Mouse (Mus musculus): ENCODE results near the gene Zfp870. TPM values are rescaled to one million over a fixed set of nuclear protein-coding genes. Genes with fewer than 3 reads are reported as not detected.
A peak's percentile ranks its signal among the peaks of the same experiment; 100 is the strongest.

Gene Zfp870
- polyA plus RNA-seq, 2 experiments, result 5.1 to 8.8 TPM

DNA sequence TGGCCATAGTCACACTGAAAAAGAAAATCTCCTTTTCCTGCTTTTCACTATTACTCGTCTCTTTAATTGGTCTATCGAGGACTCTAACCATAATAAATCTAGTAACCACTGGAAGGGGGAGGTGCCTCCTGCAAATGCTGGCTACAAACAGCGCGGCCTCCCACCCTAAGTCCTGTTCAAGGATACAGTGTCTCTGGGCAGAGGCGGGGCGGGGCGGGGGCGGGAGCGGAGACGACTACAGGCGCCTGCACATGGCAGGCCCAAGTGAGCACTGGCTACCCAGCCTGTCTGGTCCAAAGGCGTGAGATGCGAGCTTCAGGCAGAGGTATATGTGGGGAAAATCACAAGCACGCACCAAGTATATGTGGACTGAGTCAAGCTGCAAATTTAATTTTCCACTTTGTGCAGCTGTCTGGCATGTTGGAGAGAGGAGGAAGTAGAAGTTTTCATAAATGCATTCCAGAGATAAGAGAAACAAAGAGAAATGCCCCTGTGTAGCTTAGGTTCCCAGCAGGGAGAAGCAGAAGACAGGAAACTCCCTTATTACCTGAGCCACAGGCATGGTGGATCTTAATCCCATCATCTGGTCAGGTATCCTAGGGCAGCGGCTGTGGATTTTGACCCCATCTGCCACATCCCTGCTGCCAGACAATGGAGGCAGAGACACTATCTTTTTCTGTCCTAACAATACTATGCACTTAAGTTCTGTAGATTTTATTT lies 52.2 kb downstream of the Zfp870 start:
- no peak for DNase-seq (ENCODE audit: low spot score)
- Histone ChIP-seq H3K36me3 (ENCODE audit: control insufficient read depth, insufficient read depth, low read length) (no peaks in the 10 kb centered on the region), H3K4me3 (replicated peaks; ENCODE audit: low read length) (no peak overlapping the region), H3K27me3 (ENCODE audit: control insufficient read depth, insufficient read depth, low read length) (no peaks in the 10 kb centered on the region), H3K27ac (replicated peaks; ENCODE audit: low read depth, low read length) (no peak overlapping the region), H3K9me3 (ENCODE audit: control insufficient read depth, low read length) (no peaks in the 10 kb centered on the region), H3K9ac (ENCODE audit: low read depth, low read length, severe bottlenecking) (0 out of 2 replicates have a peak overlapping the region, but pooled peaks have one; percentile 9), H3K4me1 (ENCODE audit: control insufficient read depth, insufficient read depth, low read length) (0 out of 2 replicates have a peak, but pooled peaks cover 4% of the 10 kb centered on the region), H3K4me2 (replicated peaks; ENCODE audit: low read depth, low read length, severe bottlenecking) (0 out of 2 replicates have a peak overlapping the region, but pooled peaks have one; percentile 8)
- WGBS, result 32% methylated on average over 15 of the region's 15 CpGs
- ATAC-seq (ENCODE audit: low FRiP score, low read depth), result peak; percentile 80
- no peak for TF ChIP-seq POLR2A (IDR thresholded peaks at IDR 0.05; ENCODE audit: borderline replicate concordance, extremely low read depth, insufficient read depth, insufficient read length)

DNA sequence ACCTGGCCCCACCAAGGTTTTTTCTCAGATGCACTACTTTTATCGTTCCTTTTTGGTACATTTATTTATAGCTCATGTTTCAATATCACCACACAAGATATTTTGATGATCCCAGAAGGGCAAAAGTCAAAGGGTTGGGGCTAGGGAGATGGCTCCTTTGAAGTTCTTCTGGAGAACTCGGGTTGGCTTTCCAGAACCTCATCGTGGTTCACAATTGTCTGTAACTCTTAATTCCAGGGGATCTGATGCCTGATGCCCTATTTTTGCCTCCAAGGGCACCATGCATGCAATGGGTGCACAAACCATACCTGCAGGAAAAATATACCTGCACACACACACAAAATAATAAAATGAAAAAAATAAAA lies 61.0 kb downstream of the Zfp870 start:
- H3K9me3 ChIP-seq (ENCODE audit: control insufficient read depth, low read length), result no peaks in the 10 kb centered on the region
- peak overlapping the region; percentile 85 for H3K4me3 ChIP-seq (replicated peaks; ENCODE audit: low read length)
- DNase-seq (ENCODE audit: low spot score) (no peak), ATAC-seq (ENCODE audit: low FRiP score, low read depth) (no peak; the same call in 1 of the 2 replicates)
- WGBS, result 24% methylated on average over 3 of the region's 3 CpGs
- no peak for TF ChIP-seq POLR2A (IDR thresholded peaks at IDR 0.05; ENCODE audit: borderline replicate concordance, extremely low read depth, insufficient read depth, insufficient read length)
- peaks cover 13% of the 10 kb centered on the region for H3K36me3 ChIP-seq (ENCODE audit: control insufficient read depth, insufficient read depth, low read length)
- peaks cover 5% of the 10 kb centered on the region; the same call in 1 of the 2 replicates for H3K4me1 ChIP-seq (ENCODE audit: control insufficient read depth, insufficient read depth, low read length)
- no peak overlapping the region; the same call in 1 of the 2 replicates for H3K9ac ChIP-seq (ENCODE audit: low read depth, low read length, severe bottlenecking)
- no peaks in the 10 kb centered on the region for H3K27me3 ChIP-seq (ENCODE audit: control insufficient read depth, insufficient read depth, low read length)
- H3K27ac ChIP-seq (replicated peaks; ENCODE audit: low read depth, low read length), result no peak overlapping the region
- H3K4me2 ChIP-seq (replicated peaks; ENCODE audit: low read depth, low read length, severe bottlenecking), result peak overlapping the region; percentile 79

DNA sequence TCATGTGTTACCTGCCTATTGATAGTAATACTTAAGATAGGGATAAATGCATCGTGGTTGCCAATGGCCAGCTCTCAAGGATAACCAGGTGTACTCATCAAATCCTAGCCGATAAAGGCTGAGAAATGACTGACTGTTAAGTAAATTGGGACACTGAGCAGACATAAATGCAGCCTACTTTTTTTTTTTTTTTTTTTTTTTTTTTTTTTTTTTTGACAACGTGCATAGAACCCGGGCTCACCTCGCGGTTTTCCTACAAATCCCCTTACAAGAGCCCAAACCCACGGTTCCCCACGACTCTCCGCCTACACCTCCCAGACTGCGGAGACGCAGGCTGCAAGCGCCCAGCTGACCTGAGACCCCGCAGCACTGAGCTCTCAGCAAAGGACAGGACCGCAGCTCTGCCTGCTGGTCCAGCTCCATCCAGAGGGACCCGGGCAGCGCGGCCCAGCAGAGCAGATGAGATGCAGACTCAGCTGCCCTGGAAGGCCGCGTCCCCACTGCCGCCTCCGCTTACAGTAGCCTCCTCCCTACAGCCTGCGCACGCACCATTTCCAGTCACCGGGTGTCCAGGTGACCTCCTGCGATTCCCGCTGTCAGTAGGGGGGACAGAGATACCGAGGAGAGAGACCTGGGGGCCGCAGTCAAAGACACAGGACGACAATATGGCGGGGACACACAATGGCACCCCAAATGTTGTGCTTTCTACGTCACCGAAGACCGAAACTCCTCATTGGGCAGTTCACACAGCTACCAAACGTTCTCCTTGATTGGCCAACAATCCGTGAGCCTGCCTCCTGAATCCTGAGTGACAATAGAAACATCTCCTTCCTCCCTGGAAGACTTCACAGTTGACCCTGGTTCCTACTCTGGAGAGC lies 61.7 kb downstream of the Zfp870 start, which contains the start of gene Zfp799:
Gene Zfp799 (minus strand): TSS at position 722 of the 878 bp plus-strand sequence.
- DNase-seq (ENCODE audit: low spot score) (peak; percentile 91), ATAC-seq (ENCODE audit: low FRiP score, low read depth) (peak; percentile 98)
- peak within 1 kb of the TSS; percentile 79 for H3K4me2 ChIP-seq (replicated peaks; ENCODE audit: low read depth, low read length, severe bottlenecking)
- H3K9ac ChIP-seq (ENCODE audit: low read depth, low read length, severe bottlenecking), result peak within 1 kb of the TSS; percentile 96
- peaks cover 5% of the 10 kb centered on the region; the same call in 1 of the 2 replicates for H3K4me1 ChIP-seq (ENCODE audit: control insufficient read depth, insufficient read depth, low read length)
- no peaks in the 10 kb centered on the region for H3K27me3 ChIP-seq (ENCODE audit: control insufficient read depth, insufficient read depth, low read length)
- peak within 1 kb of the TSS; percentile 85 for H3K4me3 ChIP-seq (replicated peaks; ENCODE audit: low read length)
- 2% methylated on average over 34 of the region's 35 CpGs for WGBS
- H3K36me3 ChIP-seq (ENCODE audit: control insufficient read depth, insufficient read depth, low read length), result peaks cover 20% of the 10 kb centered on the region
- no peaks in the 10 kb centered on the region for H3K9me3 ChIP-seq (ENCODE audit: control insufficient read depth, low read length)
- H3K27ac ChIP-seq (replicated peaks; ENCODE audit: low read depth, low read length), result peak within 1 kb of the TSS; percentile 61; the same call in 1 of the 2 replicates
- peak; percentile 41; the same call in 1 of the 2 replicates for TF ChIP-seq POLR2A (IDR thresholded peaks at IDR 0.05; ENCODE audit: borderline replicate concordance, extremely low read depth, insufficient read depth, insufficient read length)

Other genes starting within 250 kb of the Zfp870 start
- not detected in 2 replicates for gene Cyp4f40, start 232.7 kb downstream of the Zfp870 start, polyA plus RNA-seq (2012; rRNA removed)
- not detected in 2 replicates for gene Cyp4f40, start 232.7 kb downstream of the Zfp870 start, polyA plus RNA-seq (2014; fragmentation: Nextera tagmentation; extraction: Ambion mirVana)
- gene Cyp4f15, start 206.0 kb downstream of the Zfp870 start, polyA plus RNA-seq (2012; rRNA removed), result 0.10 and 0.29 TPM in 2 replicates
- gene Cyp4f15, start 206.0 kb downstream of the Zfp870 start, polyA plus RNA-seq (2014; fragmentation: Nextera tagmentation; extraction: Ambion mirVana), result 0.40 TPM in 1 of 2 replicates, not detected in the other
- gene Zfp871, start 103.4 kb downstream of the Zfp870 start, polyA plus RNA-seq (2012; rRNA removed), result 24.9 and 33.2 TPM in 2 replicates
- gene Zfp871, start 103.4 kb downstream of the Zfp870 start, polyA plus RNA-seq (2014; fragmentation: Nextera tagmentation; extraction: Ambion mirVana), result 46.7 and 50.4 TPM in 2 replicates
- gene Zfp811, start 81.7 kb downstream of the Zfp870 start, polyA plus RNA-seq (2012; rRNA removed), result 2.8 and 3.7 TPM in 2 replicates
- gene Zfp811, start 81.7 kb downstream of the Zfp870 start, polyA plus RNA-seq (2014; fragmentation: Nextera tagmentation; extraction: Ambion mirVana), result 2.7 and 2.8 TPM in 2 replicates
- gene Zfp799, start 61.4 kb downstream of the Zfp870 start, polyA plus RNA-seq (2012; rRNA removed), result 13.3 and 13.4 TPM in 2 replicates
- 15.1 and 20.2 TPM in 2 replicates for gene Zfp799, start 61.4 kb downstream of the Zfp870 start, polyA plus RNA-seq (2014; fragmentation: Nextera tagmentation; extraction: Ambion mirVana)
- gene Cyp4f14, start 25.7 kb upstream of the Zfp870 start, polyA plus RNA-seq (2012; rRNA removed), result 0.09 TPM in 1 of 2 replicates, not detected in the other
- not detected in 2 replicates for gene Cyp4f14, start 25.7 kb upstream of the Zfp870 start, polyA plus RNA-seq (2014; fragmentation: Nextera tagmentation; extraction: Ambion mirVana)
- 22.1 and 23.6 TPM in 2 replicates for gene Cyp4f13, start 55.8 kb upstream of the Zfp870 start, polyA plus RNA-seq (2012; rRNA removed)
- 11.7 and 12.8 TPM in 2 replicates for gene Cyp4f13, start 55.8 kb upstream of the Zfp870 start, polyA plus RNA-seq (2014; fragmentation: Nextera tagmentation; extraction: Ambion mirVana)
- gene Zfp472, start 74.2 kb upstream of the Zfp870 start, polyA plus RNA-seq (2012; rRNA removed), result 4.0 and 5.2 TPM in 2 replicates
- gene Zfp472, start 74.2 kb upstream of the Zfp870 start, polyA plus RNA-seq (2014; fragmentation: Nextera tagmentation; extraction: Ambion mirVana), result 11.1 and 11.6 TPM in 2 replicates
- 9.3 and 10.3 TPM in 2 replicates for gene Zfp952, start 101.5 kb upstream of the Zfp870 start, polyA plus RNA-seq (2012; rRNA removed)
- gene Zfp952, start 101.5 kb upstream of the Zfp870 start, polyA plus RNA-seq (2014; fragmentation: Nextera tagmentation; extraction: Ambion mirVana), result 10.7 and 13.3 TPM in 2 replicates
- gene Zfp763, start 141.8 kb upstream of the Zfp870 start, polyA plus RNA-seq (2012; rRNA removed), result 5.5 and 7.6 TPM in 2 replicates
- 13.0 and 15.1 TPM in 2 replicates for gene Zfp763, start 141.8 kb upstream of the Zfp870 start, polyA plus RNA-seq (2014; fragmentation: Nextera tagmentation; extraction: Ambion mirVana)
- gene 4921501E09Rik, start 176.4 kb upstream of the Zfp870 start, polyA plus RNA-seq (2012; rRNA removed), result not detected in 2 replicates
- gene 4921501E09Rik, start 176.4 kb upstream of the Zfp870 start, polyA plus RNA-seq (2014; fragmentation: Nextera tagmentation; extraction: Ambion mirVana), result not detected in 2 replicates
- gene Zfp563, start 197.7 kb upstream of the Zfp870 start, polyA plus RNA-seq (2012; rRNA removed), result 4.8 and 6.0 TPM in 2 replicates
- gene Zfp563, start 197.7 kb upstream of the Zfp870 start, polyA plus RNA-seq (2014; fragmentation: Nextera tagmentation; extraction: Ambion mirVana), result 9.8 and 10.5 TPM in 2 replicates
- gene Morc2b, start 248.0 kb upstream of the Zfp870 start, polyA plus RNA-seq (2012; rRNA removed), result 0.10 TPM in 1 of 2 replicates, not detected in the other
- not detected in 2 replicates for gene Morc2b, start 248.0 kb upstream of the Zfp870 start, polyA plus RNA-seq (2014; fragmentation: Nextera tagmentation; extraction: Ambion mirVana)

Measured in limb, embryonic 14.5 days (tissue).